Mouse (Mus musculus) C2C12 (cell line): ENCODE results near the gene Gjc1.

Experiments
- CTCF ChIP-seq: IDR thresholded peaks from one replicate; pipeline ENCODE4 v1.5.1; 2011; ENCODE audit not compliant: control insufficient read depth, insufficient read depth, insufficient read length
- MYOG ChIP-seq: IDR thresholded peaks from one replicate; pipeline ENCODE4 v1.6.1; 2011; ENCODE audit not compliant: control insufficient read depth, insufficient read length; ENCODE audit errors: extremely low read depth

- TF ChIP-seq CTCF, result no peak
- no peak for TF ChIP-seq MYOG
Observed at GRCm38 (mm10) chr11:102772771-102773700, 46.5 kb downstream of the Gjc1 start.
